Mouse (Mus musculus): Measurements from ENCODE around the gene Ggn.

- TF ChIP-seq CTCF (IDR thresholded peaks at IDR 0.05 in 2 of 3, conservative IDR thresholded peaks at IDR 0.05 in 1 of 3; ENCODE audit: control insufficient read depth in 1 of 3, insufficient read depth in 1 of 3, low read depth in 2 of 3, low read length in 3 of 3, poor library complexity in 1 of 3, severe bottlenecking in 1 of 3), result no peak
- no peak for TF ChIP-seq ETS1 (IDR thresholded peaks at IDR 0.05; ENCODE audit: low read depth, low read length)
- TF ChIP-seq NRF1 (IDR thresholded peaks at IDR 0.05; ENCODE audit: insufficient read depth, low read depth, low read length, poor library complexity, severe bottlenecking), result no peak
- TF ChIP-seq GATA1 (IDR thresholded peaks at IDR 0.05; ENCODE audit: low read depth, low read length), result no peak
Observed at GRCm38 (mm10) chr7:29162294-29162693, 7.7 kb upstream of the Ggn start.

Data from MEL (cell line).